Mouse (Mus musculus): Measurements from ENCODE around the gene Igsf9. TPM values are rescaled to one million over a fixed set of nuclear protein-coding genes. Genes with fewer than 3 reads are reported as not detected.
A peak's percentile ranks its signal among the peaks of the same experiment; 100 is the strongest.

Gene Igsf9
- polyA plus RNA-seq, 1 experiment from 2014 or later = 38.9 TPM

GRCm38 (mm10) chr1:172499765-172500441 lies 18.3 kb downstream of the Igsf9 start, which contains the start of gene Tagln2:
Tagln2 (plus strand) TSS chr1:172500047.
- H3K4me3 ChIP-seq (replicated peaks) = peak within 1 kb of the TSS; percentile 43
- H3K27me3 ChIP-seq (replicated peaks) = peaks cover 37% of the 10 kb centered on the region
- 2% methylated on average over 30 of the region's 30 CpGs for WGBS
- H3K4me1 ChIP-seq = peaks cover 52% of the 10 kb centered on the region
- H3K9me3 ChIP-seq (replicated peaks) = no peaks in the 10 kb centered on the region
- H3K4me2 ChIP-seq = peak within 1 kb of the TSS; percentile 57
- peak; percentile 28; the same call in 1 of the 2 replicates for ATAC-seq (ENCODE audit: low FRiP score)
- H3K27ac ChIP-seq (replicated peaks) = peak within 1 kb of the TSS; percentile 71
- H3K36me3 ChIP-seq = peaks cover 18% of the 10 kb centered on the region
- peak within 1 kb of the TSS; percentile 42 for H3K9ac ChIP-seq (replicated peaks)

- peak overlapping the region; percentile 71 for H3K27ac ChIP-seq (replicated peaks)
- H3K27me3 ChIP-seq (replicated peaks) = peaks cover 37% of the 10 kb centered on the region
- peaks cover 18% of the 10 kb centered on the region for H3K36me3 ChIP-seq
- peak overlapping the region; percentile 57 for H3K4me2 ChIP-seq
- H3K9ac ChIP-seq (replicated peaks) = peak overlapping the region; percentile 42
- H3K9me3 ChIP-seq (replicated peaks) = no peaks in the 10 kb centered on the region
- ATAC-seq (ENCODE audit: low FRiP score) = peak; percentile 7; the same call in 1 of the 2 replicates
- H3K4me3 ChIP-seq (replicated peaks) = peak overlapping the region; percentile 43
- WGBS = 1% methylated on average over 55 of the region's 56 CpGs
- H3K4me1 ChIP-seq = peaks cover 55% of the 10 kb centered on the region
Measured at GRCm38 (mm10) chr1:172500451-172501370, 19.1 kb downstream of the Igsf9 start.

- Histone ChIP-seq H3K4me1 (peaks cover 55% of the 10 kb centered on the region), H3K27ac (replicated peaks) (peak overlapping the region; percentile 71), H3K36me3 (peaks cover 13% of the 10 kb centered on the region), H3K9ac (replicated peaks) (0 out of 2 replicates have a peak overlapping the region, but pooled peaks have one; percentile 42), H3K27me3 (replicated peaks) (peaks cover 37% of the 10 kb centered on the region), H3K4me2 (peak overlapping the region; percentile 57), H3K4me3 (replicated peaks) (peak overlapping the region; percentile 43), H3K9me3 (replicated peaks) (no peaks in the 10 kb centered on the region)
- 31% methylated on average over 13 of the region's 13 CpGs for WGBS
- peak; percentile 2; the same call in 1 of the 2 replicates for ATAC-seq (ENCODE audit: low FRiP score)
Measured at GRCm38 (mm10) chr1:172501371-172502144, 20.0 kb downstream of the Igsf9 start.

GRCm38 (mm10) chr1:172502145-172503110 lies 20.8 kb downstream of the Igsf9 start:
- H3K27ac ChIP-seq (replicated peaks) = peak overlapping the region; percentile 67
- ATAC-seq (ENCODE audit: low FRiP score) = no peak
- peak overlapping the region; percentile 15 for H3K4me3 ChIP-seq (replicated peaks)

GRCm38 (mm10) chr1:172503111-172503997 lies 21.8 kb downstream of the Igsf9 start:
- Histone ChIP-seq H3K27ac (replicated peaks) (peak overlapping the region; percentile 67), H3K9ac (replicated peaks) (no peak overlapping the region), H3K4me1 (peaks cover 58% of the 10 kb centered on the region), H3K36me3 (0 out of 2 replicates have a peak, but pooled peaks cover 3% of the 10 kb centered on the region), H3K27me3 (replicated peaks) (peaks cover 23% of the 10 kb centered on the region), H3K4me3 (replicated peaks) (peak overlapping the region; percentile 15), H3K9me3 (replicated peaks) (no peaks in the 10 kb centered on the region), H3K4me2 (peak overlapping the region; percentile 57)
- no peak for ATAC-seq (ENCODE audit: low FRiP score)
- 19% methylated on average over 14 of the region's 14 CpGs for WGBS

More at GRCm38 (mm10) chr1:172502145-172503110, 20.8 kb downstream of the Igsf9 start:
- no peaks in the 10 kb centered on the region for H3K9me3 ChIP-seq (replicated peaks)
- peaks cover 55% of the 10 kb centered on the region for H3K4me1 ChIP-seq
- H3K4me2 ChIP-seq = peak overlapping the region; percentile 57
- peaks cover 5% of the 10 kb centered on the region for H3K36me3 ChIP-seq
- no peak overlapping the region for H3K9ac ChIP-seq (replicated peaks)
- H3K27me3 ChIP-seq (replicated peaks) = peaks cover 31% of the 10 kb centered on the region
- 19% methylated on average over 13 of the region's 13 CpGs for WGBS

GRCm38 (mm10) chr1:172504756-172505155 lies 23.2 kb downstream of the Igsf9 start:
- no peak overlapping the region for H3K4me3 ChIP-seq (replicated peaks)
- peak overlapping the region; percentile 48; the same call in 1 of the 2 replicates for H3K27ac ChIP-seq (replicated peaks)
- no peak for ATAC-seq (ENCODE audit: low FRiP score)
- no peak overlapping the region for H3K9ac ChIP-seq (replicated peaks)
- no peaks in the 10 kb centered on the region for H3K36me3 ChIP-seq
- peaks cover 54% of the 10 kb centered on the region for H3K4me1 ChIP-seq
- H3K9me3 ChIP-seq (replicated peaks) = no peaks in the 10 kb centered on the region
- 60% methylated on average over 8 of the region's 8 CpGs for WGBS
- peak overlapping the region; percentile 17 for H3K4me2 ChIP-seq
- H3K27me3 ChIP-seq (replicated peaks) = peaks cover 13% of the 10 kb centered on the region; the same call in 1 of the 2 replicates

- no peak for ATAC-seq (ENCODE audit: low FRiP score)
- H3K27ac ChIP-seq (replicated peaks) = no peak overlapping the region
- no peaks in the 10 kb centered on the region for H3K9me3 ChIP-seq (replicated peaks)
- no peak overlapping the region for H3K4me2 ChIP-seq
- peaks cover 36% of the 10 kb centered on the region for H3K4me1 ChIP-seq
- no peak overlapping the region for H3K4me3 ChIP-seq (replicated peaks)
- 0 out of 2 replicates have a peak, but pooled peaks cover 2% of the 10 kb centered on the region for H3K27me3 ChIP-seq (replicated peaks)
- 65% methylated on average over 5 of the region's 5 CpGs for WGBS
- H3K9ac ChIP-seq (replicated peaks) = no peak overlapping the region
- no peaks in the 10 kb centered on the region for H3K36me3 ChIP-seq
Measured at GRCm38 (mm10) chr1:172507001-172507400, 25.4 kb downstream of the Igsf9 start.

GRCm38 (mm10) chr1:172507701-172508100 lies 26.1 kb downstream of the Igsf9 start:
- no peaks in the 10 kb centered on the region for H3K9me3 ChIP-seq (replicated peaks)
- H3K9ac ChIP-seq (replicated peaks) = no peak overlapping the region
- no peak overlapping the region for H3K4me2 ChIP-seq
- H3K27me3 ChIP-seq (replicated peaks) = no peaks in the 10 kb centered on the region
- no peaks in the 10 kb centered on the region for H3K36me3 ChIP-seq
- 96% methylated on average over 3 of the region's 3 CpGs for WGBS
- no peak for ATAC-seq (ENCODE audit: low FRiP score)
- no peak overlapping the region for H3K4me3 ChIP-seq (replicated peaks)
- H3K27ac ChIP-seq (replicated peaks) = no peak overlapping the region
- peaks cover 29% of the 10 kb centered on the region for H3K4me1 ChIP-seq

GRCm38 (mm10) chr1:172508172-172508571 lies 26.6 kb downstream of the Igsf9 start:
- Histone ChIP-seq H3K4me3 (replicated peaks) (no peak overlapping the region), H3K36me3 (no peaks in the 10 kb centered on the region), H3K27me3 (replicated peaks) (no peaks in the 10 kb centered on the region), H3K27ac (replicated peaks) (no peak overlapping the region), H3K4me2 (no peak overlapping the region), H3K9ac (replicated peaks) (no peak overlapping the region), H3K4me1 (peaks cover 27% of the 10 kb centered on the region), H3K9me3 (replicated peaks) (no peaks in the 10 kb centered on the region)
- 54% methylated on average over 2 of the region's 2 CpGs for WGBS
- ATAC-seq (ENCODE audit: low FRiP score) = no peak

All from neural tube, embryonic 15.5 days (tissue).